ENCODE assay signal across 32 mouse cellular contexts in genomic region chr6:24416056-24416455, GRCm38 (mm10).
DNase-seq lines count a peak whose midpoint lies in the region; ATAC-seq and TF ChIP-seq lines count a peak whose summit lies in the region.
"Had no signal": no experiment of that assay in that cellular context is flagged by ENCODE, and none has a peak within 500 bp of the region (broad histone marks: within the 10 kb centered on the region; RNA-seq: fewer than 3 reads in every experiment).

No protein-coding gene starts in this region.

- H3K27me3 ChIP-seq in forebrain, postnatal 0 days (ENCODE audit: insufficient read depth, low read length) = no peaks in the 10 kb centered on the region
- no peaks in the 10 kb centered on the region for H3K27me3 ChIP-seq in forebrain, embryonic 14.5 days (replicated peaks; ENCODE audit: control insufficient read depth, insufficient read depth, low read length)
- no peaks in the 10 kb centered on the region for H3K27me3 ChIP-seq in stomach, postnatal 0 days (ENCODE audit: control insufficient read depth, insufficient read depth, low read length)
- H3K27me3 ChIP-seq: forebrain, embryonic 15.5 days; heart, embryonic 13.5 days; intestine, embryonic 15.5 days; limb, embryonic 15.5 days; liver, embryonic 13.5 days; midbrain, embryonic 13.5 days; neural tube, embryonic 13.5 days; stomach, embryonic 15.5 days had no signal

- H3K36me3 ChIP-seq in forebrain, postnatal 0 days (ENCODE audit: insufficient read depth) = no peaks in the 10 kb centered on the region
- no peaks in the 10 kb centered on the region for H3K36me3 ChIP-seq in forebrain, embryonic 14.5 days (ENCODE audit: control insufficient read depth, insufficient read depth, low read length)
- H3K36me3 ChIP-seq in stomach, postnatal 0 days (ENCODE audit: control insufficient read depth, insufficient read depth, low read length) = no peaks in the 10 kb centered on the region
- H3K36me3 ChIP-seq: forebrain, embryonic 15.5 days; G1E; heart, embryonic 13.5 days; hindbrain, embryonic 10.5 days; intestine, embryonic 15.5 days; limb, embryonic 10.5 days; limb, embryonic 15.5 days; liver, embryonic 13.5 days; midbrain, embryonic 13.5 days; neural tube, embryonic 13.5 days; stomach, embryonic 15.5 days had no signal

- no peak for TF ChIP-seq EP300 in stomach, postnatal 0 days (optimal IDR thresholded peaks at IDR 0.05)

- peak; percentile 48 for ATAC-seq in forebrain, postnatal 0 days
- no peak for ATAC-seq in forebrain, embryonic 14.5 days
- ATAC-seq in stomach, postnatal 0 days (ENCODE audit: low FRiP score, low TSS enrichment) = no peak
- ATAC-seq: forebrain, embryonic 15.5 days; hindbrain, postnatal 0 days; intestine, embryonic 15.5 days; lung, postnatal 0 days; midbrain, embryonic 13.5 days had no signal

- TF ChIP-seq CTCF in forebrain, postnatal 0 days (IDR thresholded peaks at IDR 0.05; ENCODE audit: low read depth) = no peak
- TF ChIP-seq CTCF in left cerebral cortex, adult 2 months (IDR thresholded peaks at IDR 0.05) = no peak
- no peak for TF ChIP-seq CTCF in stomach, postnatal 0 days (IDR thresholded peaks at IDR 0.05; ENCODE audit: low read depth)

- peak; percentile 23 for DNase-seq in forebrain, postnatal 0 days
- no peak for DNase-seq in forebrain, embryonic 14.5 days (ENCODE audit: low spot score)
- peak in 1 of 2 experiments; percentile 18 for DNase-seq in left cerebral cortex, adult 2 months (ENCODE audit: extremely low spot score in 1 of 2, low spot score in 2 of 2)
- DNase-seq in left cerebral cortex, adult 11 months (ENCODE audit: low spot score) = no peak
- peak; percentile 28 to 37 for DNase-seq in left cerebral cortex, postnatal 14 days (ENCODE audit: low spot score in 2 of 2)
- peak; percentile 72 for DNase-seq in telencephalon, adult 2 months (ENCODE audit: low read depth, low spot score)
- no peak for DNase-seq in stomach, postnatal 0 days (ENCODE audit: low spot score)
- DNase-seq in heart, adult 18-20 months = no peak
- DNase-seq: adrenal gland, adult 8-10 months; cerebellum, adult 8-10 months; cerebellum, postnatal 25 days; heart, postnatal 10 days; kidney, adult 2 months; kidney, postnatal 36 days; liver, embryonic 13.5 days; lung, adult 18-20 months; lung, postnatal 4 days; thymus, adult 18-20 months; thymus, postnatal 36 days had no signal

- no peaks in the 10 kb centered on the region for H3K4me1 ChIP-seq in forebrain, postnatal 0 days (ENCODE audit: insufficient read depth)
- H3K4me1 ChIP-seq in forebrain, embryonic 14.5 days (ENCODE audit: control insufficient read depth, insufficient read depth, low read length) = no peaks in the 10 kb centered on the region
- no peaks in the 10 kb centered on the region for H3K4me1 ChIP-seq in stomach, postnatal 0 days (replicated peaks; ENCODE audit: control insufficient read depth, insufficient read depth)
- H3K4me1 ChIP-seq: forebrain, embryonic 15.5 days; heart, embryonic 13.5 days; hindbrain, embryonic 10.5 days; intestine, embryonic 15.5 days; limb, embryonic 10.5 days; limb, embryonic 15.5 days; liver, embryonic 13.5 days; midbrain, embryonic 13.5 days; neural tube, embryonic 13.5 days; stomach, embryonic 15.5 days had no signal

- intact Hi-C loops in left cerebral cortex, adult 2 months (cut with DNase I) = loop anchor here (5.0 kb wide), 1 partner anchor 56 kb away; no protein-coding TSS in a partner anchor
- intact Hi-C loops in left cerebral cortex, postnatal 14 days (cut with DNase I) = loop anchor here (10.0 kb wide), 1 partner anchor 49 kb away; no protein-coding TSS in a partner anchor

- H3K9ac ChIP-seq in forebrain, postnatal 0 days = no peak overlapping the region
- no peak overlapping the region for H3K9ac ChIP-seq in forebrain, embryonic 14.5 days (ENCODE audit: low read length)
- H3K9ac ChIP-seq in stomach, postnatal 0 days (ENCODE audit: low read length) = no peak overlapping the region
- H3K9ac ChIP-seq: forebrain, embryonic 15.5 days; heart, embryonic 13.5 days; intestine, embryonic 15.5 days; limb, embryonic 15.5 days; liver, embryonic 13.5 days; midbrain, embryonic 13.5 days; neural tube, embryonic 13.5 days; stomach, embryonic 15.5 days had no signal

- no peaks in the 10 kb centered on the region for H3K9me3 ChIP-seq in forebrain, postnatal 0 days (ENCODE audit: low read length)
- H3K9me3 ChIP-seq in forebrain, embryonic 14.5 days (replicated peaks; ENCODE audit: control insufficient read depth, low read length) = no peaks in the 10 kb centered on the region
- H3K9me3 ChIP-seq in stomach, postnatal 0 days (ENCODE audit: control insufficient read depth, low read length) = no peaks in the 10 kb centered on the region
- H3K9me3 ChIP-seq: forebrain, embryonic 15.5 days; G1E; heart, embryonic 13.5 days; hindbrain, embryonic 10.5 days; intestine, embryonic 15.5 days; limb, embryonic 10.5 days; limb, embryonic 15.5 days; liver, embryonic 13.5 days; midbrain, embryonic 13.5 days; neural tube, embryonic 13.5 days; stomach, embryonic 15.5 days had no signal

- H3K4me2 ChIP-seq in forebrain, postnatal 0 days (ENCODE audit: low read depth) = no peak overlapping the region
- no peak overlapping the region for H3K4me2 ChIP-seq in forebrain, embryonic 14.5 days (ENCODE audit: low read length)
- no peak overlapping the region for H3K4me2 ChIP-seq in stomach, postnatal 0 days (replicated peaks; ENCODE audit: low read depth)
- H3K4me2 ChIP-seq: forebrain, embryonic 15.5 days; heart, embryonic 13.5 days; intestine, embryonic 15.5 days; limb, embryonic 15.5 days; liver, embryonic 13.5 days; midbrain, embryonic 13.5 days; neural tube, embryonic 13.5 days; stomach, embryonic 15.5 days had no signal

- no peak overlapping the region for H3K27ac ChIP-seq in forebrain, postnatal 0 days (ENCODE audit: low read depth, low read length)
- no peak overlapping the region for H3K27ac ChIP-seq in forebrain, embryonic 14.5 days (ENCODE audit: low read depth, low read length)
- peak overlapping the region; percentile 69 for H3K27ac ChIP-seq in left cerebral cortex, adult 2 months
- no peak overlapping the region for H3K27ac ChIP-seq in stomach, postnatal 0 days (replicated peaks)
- H3K27ac ChIP-seq: forebrain, embryonic 15.5 days; heart, embryonic 13.5 days; hindbrain, embryonic 10.5 days; hindbrain, postnatal 0 days; intestine, embryonic 15.5 days; layer of hippocampus, adult 2 months; limb, embryonic 10.5 days; limb, embryonic 15.5 days; liver, embryonic 13.5 days; midbrain, embryonic 13.5 days; neural tube, embryonic 13.5 days; stomach, embryonic 15.5 days had no signal

- 77% methylated on average over 11 of the region's 11 CpGs for WGBS in forebrain, postnatal 0 days
- 91% methylated on average over 11 of the region's 11 CpGs for WGBS in forebrain, embryonic 14.5 days
- 70% methylated on average over 11 of the region's 11 CpGs for WGBS in stomach, postnatal 0 days

- no peak overlapping the region for H3K4me3 ChIP-seq in forebrain, postnatal 0 days (ENCODE audit: low read depth, low read length)
- no peak overlapping the region for H3K4me3 ChIP-seq in forebrain, embryonic 14.5 days (ENCODE audit: low read depth, low read length)
- H3K4me3 ChIP-seq in left cerebral cortex, adult 2 months = peak overlapping the region; percentile 13; the same call in 1 of the 2 replicates
- no peak overlapping the region for H3K4me3 ChIP-seq in stomach, postnatal 0 days (ENCODE audit: low read depth, low read length)
- H3K4me3 ChIP-seq: forebrain, embryonic 15.5 days; heart, embryonic 13.5 days; hindbrain, embryonic 10.5 days; intestine, embryonic 15.5 days; layer of hippocampus, adult 2 months; limb, embryonic 10.5 days; limb, embryonic 15.5 days; liver, embryonic 13.5 days; midbrain, embryonic 13.5 days; neural tube, embryonic 13.5 days; stomach, embryonic 15.5 days had no signal

Comparison
In these comparisons a context has a peak if more than half of its experiments do, and no peak if none do; other contexts are left out.
1. DNase-seq: peak in forebrain, postnatal 0 days (single experiment), left cerebral cortex, postnatal 14 days (2 of 2) and telencephalon, adult 2 months (single experiment); none in forebrain, embryonic 14.5 days (single experiment), left cerebral cortex, adult 11 months (single experiment), stomach, postnatal 0 days (single experiment) and heart, adult 18-20 months (0 of 2).